Mouse (Mus musculus) inflammation-experienced regulatory T-cells, adult 6 months (primary cell): Measurements from ENCODE around the gene Flrt1. TPM values are rescaled to one million over a fixed set of nuclear protein-coding genes. Genes with fewer than 3 reads are reported as not detected.
"Not testable (repeated sequence)": the region's sequence is repeated elsewhere in the genome, so short reads cannot be mapped to it uniquely, and the experiment has no call there.

ENCODE experiments used
- ATAC-seq: one replicate; pipeline ENCODE4 v1.8.0; 2017
- polyA plus RNA-seq, 3 experiments: library from polyadenylated mRNA; unstranded; fragments of 100-300 nt; shearing (Covaris generic); gene quantifications; one replicate each; pipeline ENCODE4 v1.2.1; 2017

Flrt1 gene
- polyA plus RNA-seq, 3 experiments from 2014 or later = 0.20 TPM; not detected in 2

- no peak for ATAC-seq
Observed at GRCm38 (mm10) chr19:7068136-7068535, 37.4 kb downstream of the Flrt1 start.

- no peak for ATAC-seq
Observed at GRCm38 (mm10) chr19:7067344-7068050, 38.0 kb downstream of the Flrt1 start.

GRCm38 (mm10) chr19:7066828-7067342, 38.6 kb downstream of the Flrt1 start:
- no peak for ATAC-seq

GRCm38 (mm10) chr19:7066034-7066827, 39.3 kb downstream of the Flrt1 start:
- peak; percentile 52 for ATAC-seq

GRCm38 (mm10) chr19:7064571-7064970, 41.0 kb downstream of the Flrt1 start:
- ATAC-seq = peak; percentile 79

GRCm38 (mm10) chr19:7062916-7063315, 42.6 kb downstream of the Flrt1 start:
- no peak for ATAC-seq

GRCm38 (mm10) chr19:7062110-7062509, 43.4 kb downstream of the Flrt1 start:
- no peak for ATAC-seq

GRCm38 (mm10) chr19:7058541-7058940, 47.0 kb downstream of the Flrt1 start:
- no peak for ATAC-seq

GRCm38 (mm10) chr19:7057722-7058207, 47.8 kb downstream of the Flrt1 start:
- peak; percentile 58 for ATAC-seq

GRCm38 (mm10) chr19:7057126-7057721, 48.3 kb downstream of the Flrt1 start:
- no peak for ATAC-seq

GRCm38 (mm10) chr19:7056248-7057087, 49.1 kb downstream of the Flrt1 start, which contains the start of gene Macrod1:
Macrod1 (plus strand) TSS chr19:7056810.
- peak; percentile 87 for ATAC-seq

- ATAC-seq = no peak
Observed at GRCm38 (mm10) chr19:7055173-7055572, 50.4 kb downstream of the Flrt1 start.

GRCm38 (mm10) chr19:7054772-7055171, 50.8 kb downstream of the Flrt1 start:
- no peak for ATAC-seq

- not testable (repeated sequence) for ATAC-seq
Observed at GRCm38 (mm10) chr19:7053382-7053781, 52.1 kb downstream of the Flrt1 start.

GRCm38 (mm10) chr19:7044706-7045105, 60.8 kb downstream of the Flrt1 start:
- ATAC-seq = no peak

- no peak for ATAC-seq
Observed at GRCm38 (mm10) chr19:7044279-7044678, 61.2 kb downstream of the Flrt1 start.

Other genes starting within 250 kb of the Flrt1 start
- gene Ccdc88b, start 247.5 kb downstream of the Flrt1 start, polyA plus RNA-seq = 1 to 10 TPM; 4.4 to 5.8 (median 4.7) TPM
- gene Trmt112, start 196.0 kb downstream of the Flrt1 start, polyA plus RNA-seq = 100 to 1,000 TPM; 143 to 219 (median 200) TPM
- 100 to 1,000 TPM; 209 to 245 (median 241) TPM for gene Prdx5, start 195.6 kb downstream of the Flrt1 start, polyA plus RNA-seq
- 1 to 10 TPM; 2.3 to 4.4 (median 4.2) TPM for gene Esrra, start 183.9 kb downstream of the Flrt1 start, polyA plus RNA-seq
- under 1 TPM in 1 of 3 experiments, not detected in 2; 0.59 TPM for gene Catsperz, start 180.3 kb downstream of the Flrt1 start, polyA plus RNA-seq
- gene Kcnk4, start 171.2 kb downstream of the Flrt1 start, polyA plus RNA-seq = not detected
- gene Bad, start 163.9 kb downstream of the Flrt1 start, polyA plus RNA-seq = 10 to 100 TPM; 42.9 to 55.0 (median 47.6) TPM
- gene Gpr137, start 163.2 kb downstream of the Flrt1 start, polyA plus RNA-seq = 10 to 100 TPM in 1 of 3 experiments, 1 to 10 TPM in 2; 4.6 to 13.0 (median 9.1) TPM
- gene Ppp1r14b, start 130.8 kb downstream of the Flrt1 start, polyA plus RNA-seq = 10 to 100 TPM; 18.2 to 35.2 (median 29.7) TPM
- 1 to 10 TPM; 2.8 to 4.3 (median 3.6) TPM for gene Plcb3, start 129.3 kb downstream of the Flrt1 start, polyA plus RNA-seq
- gene Fkbp2, start 125.2 kb downstream of the Flrt1 start, polyA plus RNA-seq = 100 to 1,000 TPM in 1 of 3 experiments, 10 to 100 TPM in 2; 44.0 to 102 (median 47.1) TPM
- 1 to 10 TPM; 2.5 to 3.6 (median 3.5) TPM for gene Vegfb, start 118.1 kb downstream of the Flrt1 start, polyA plus RNA-seq
- 10 to 100 TPM; 34.1 to 59.7 (median 59.0) TPM for gene Dnajc4, start 113.2 kb downstream of the Flrt1 start, polyA plus RNA-seq
- 10 to 100 TPM; 23.7 to 35.3 (median 33.7) TPM for gene Nudt22, start 109.6 kb downstream of the Flrt1 start, polyA plus RNA-seq
- gene Trpt1, start 109.6 kb downstream of the Flrt1 start, polyA plus RNA-seq = 10 to 100 TPM in 1 of 3 experiments, 1 to 10 TPM in 2; 6.4 to 12.8 (median 8.2) TPM
- 100 to 1,000 TPM; 253 to 288 (median 257) TPM for gene Fermt3, start 86.3 kb downstream of the Flrt1 start, polyA plus RNA-seq
- gene Stip1, start 65.8 kb downstream of the Flrt1 start, polyA plus RNA-seq = 100 to 1,000 TPM; 104 to 160 (median 120) TPM
- 1 to 10 TPM in 2 of 3 experiments, under 1 TPM in 1; 0.99 to 3.1 (median 1.8) TPM for gene Macrod1, start 48.9 kb downstream of the Flrt1 start, polyA plus RNA-seq
- 100 to 1,000 TPM; 164 to 183 (median 169) TPM for gene Otub1, start 100.6 kb upstream of the Flrt1 start, polyA plus RNA-seq
- gene Cox8a, start 111.9 kb upstream of the Flrt1 start, polyA plus RNA-seq = 100 to 1,000 TPM; 284 to 445 (median 299) TPM
- gene Naa40, start 135.5 kb upstream of the Flrt1 start, polyA plus RNA-seq = 10 to 100 TPM; 21.3 to 28.4 (median 27.4) TPM
- not detected for gene Rcor2, start 161.6 kb upstream of the Flrt1 start, polyA plus RNA-seq
- 10 to 100 TPM; 50.5 to 69.5 (median 57.4) TPM for gene Mark2, start 236.1 kb upstream of the Flrt1 start, polyA plus RNA-seq